Mouse (Mus musculus) CD4-positive naive resting alpha-beta T cell, adult 76 days (primary cell): ENCODE data around the gene Gucy2f. TPM values are rescaled to one million over a fixed set of nuclear protein-coding genes. Genes with fewer than 3 reads are reported as not detected.

Experiments used
- total RNA-seq: library from RNA; stranded (reverse); gene quantifications from one replicate; pipeline ENCODE4 v1.2.4, GENCODE M21; 2023

The Gucy2f gene
- total RNA-seq, result not detected

GRCm38 (mm10) chrX:142196831-142197230, at the start of gene Gucy2f:
TSS of gene Gucy2f (minus strand) at chrX:142196931.

GRCm38 (mm10) chrX:142226542-142226941, 29.8 kb upstream of the Gucy2f start, which contains the start of gene Nxt2:
TSS of gene Nxt2 (plus strand) at chrX:142226770.

Other genes starting within 250 kb of the Gucy2f start
- 5.7 TPM for gene Nxt2, start 29.8 kb upstream of the Gucy2f start, total RNA-seq
- gene Kcne1l, start 109.4 kb upstream of the Gucy2f start, total RNA-seq, result not detected
- 27.1 TPM for gene Acsl4, start 193.6 kb upstream of the Gucy2f start, total RNA-seq